ENCODE assay signal across 24 mouse cellular contexts in the genomic region with DNA sequence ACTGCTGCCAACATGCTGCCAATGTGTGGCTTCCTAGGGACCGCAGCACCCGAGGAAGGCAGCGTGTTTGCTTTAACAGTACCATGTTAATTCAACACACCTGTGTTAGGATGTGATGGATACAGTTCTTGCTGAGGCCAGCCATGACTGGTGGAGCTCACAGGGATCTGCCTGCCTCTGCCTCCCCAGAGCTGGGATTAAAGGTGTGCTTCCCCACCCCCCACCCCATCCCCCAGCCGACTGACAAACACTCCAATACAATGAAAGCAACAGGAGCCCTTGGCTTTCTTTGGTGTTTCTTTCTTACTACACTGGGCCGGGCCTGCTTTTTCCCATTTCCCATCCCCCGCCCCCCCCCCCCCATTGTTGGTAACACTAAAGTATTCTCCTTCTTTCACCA.
"Had no signal": no experiment of that assay in that cellular context is flagged by ENCODE, and none has a peak within 500 bp of the region (broad histone marks: within the 10 kb centered on the region; RNA-seq: fewer than 3 reads in every experiment).

No protein-coding gene starts in this region.

- H3K9ac ChIP-seq: heart, embryonic 12.5 days; hindbrain, embryonic 14.5 days; intestine, embryonic 15.5 days; limb, embryonic 12.5 days; liver, embryonic 13.5 days had no signal

- H3K4me3 ChIP-seq: heart, embryonic 10.5 days; heart, embryonic 12.5 days; intestine, embryonic 15.5 days; layer of hippocampus, adult 2 months; left cerebral cortex, adult 2 months; limb, embryonic 10.5 days; limb, embryonic 12.5 days; liver, embryonic 13.5 days had no signal

- DNase-seq: gastrocnemius, postnatal 14 days; gastrocnemius, postnatal 36 days; heart, adult 18-20 months; heart, postnatal 10 days; heart, postnatal 36 days; kidney, adult 18-20 months; kidney, adult 8-10 months; kidney, postnatal 10 days; kidney, postnatal 25 days; kidney, postnatal 4 days; liver; liver, embryonic 13.5 days had no signal

- H3K36me3 ChIP-seq: heart, embryonic 10.5 days; intestine, embryonic 15.5 days; limb, embryonic 10.5 days had no signal

- H3K9me3 ChIP-seq: heart, embryonic 10.5 days; heart, embryonic 12.5 days; intestine, embryonic 15.5 days; limb, embryonic 10.5 days; limb, embryonic 12.5 days; liver, embryonic 13.5 days had no signal

- ATAC-seq: hindbrain, embryonic 16.5 days; inflammation-experienced regulatory T-cells, adult 6 months; intestine, embryonic 15.5 days; intestine, postnatal 0 days had no signal

- H3K27ac ChIP-seq: heart, embryonic 10.5 days; hindbrain, embryonic 14.5 days; intestine, embryonic 15.5 days; layer of hippocampus, adult 2 months; left cerebral cortex, adult 2 months; limb, embryonic 10.5 days; limb, embryonic 12.5 days; liver, embryonic 13.5 days had no signal

- H3K27me3 ChIP-seq: heart, embryonic 12.5 days; intestine, embryonic 15.5 days; limb, embryonic 12.5 days; liver, embryonic 13.5 days had no signal

- H3K4me2 ChIP-seq: heart, embryonic 12.5 days; hindbrain, embryonic 14.5 days; intestine, embryonic 15.5 days; limb, embryonic 12.5 days; liver, embryonic 11.5 days; liver, embryonic 13.5 days had no signal
